In the genomic region with DNA sequence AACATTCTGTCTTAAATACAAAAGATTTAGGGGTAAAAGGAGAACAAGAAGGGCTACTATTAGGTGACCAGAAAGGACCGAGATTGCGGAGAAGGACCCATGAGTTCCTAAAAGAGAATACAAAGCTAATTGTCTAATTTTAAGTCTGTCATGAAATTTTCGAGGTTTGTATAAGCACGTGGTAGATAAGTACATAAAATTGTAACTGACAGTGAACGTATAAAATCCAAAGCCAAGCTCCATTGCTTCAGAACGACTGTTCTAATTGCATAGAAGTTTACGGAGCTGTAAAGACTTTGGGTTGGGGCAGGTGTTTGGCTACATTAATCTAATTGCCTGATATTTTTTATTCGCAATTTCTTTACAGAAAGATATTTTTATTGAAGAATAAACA, we compare ENCODE assay signal across 8 mouse cellular contexts. TPM values are rescaled to one million over a fixed set of nuclear protein-coding genes. Genes with fewer than 3 reads are reported as not detected.
A peak's percentile ranks its signal among the peaks of the same experiment; 100 is the strongest.
DNase-seq lines count a peak whose midpoint lies in the region; ATAC-seq and TF ChIP-seq lines count a peak whose summit lies in the region.

A gene (plus strand): TSS at position 276 of the 394 bp plus-strand sequence.

- H3K4me2 ChIP-seq in kidney, postnatal 0 days (ENCODE audit: low read length): peak within 1 kb of the TSS; percentile 72
- H3K4me2 ChIP-seq in midbrain, embryonic 14.5 days (ENCODE audit: low read length): peak within 1 kb of the TSS; percentile 66

- peak within 1 kb of the TSS; percentile 94 for H3K27ac ChIP-seq in kidney, postnatal 0 days
- peak within 1 kb of the TSS; percentile 98 for H3K27ac ChIP-seq in midbrain, embryonic 14.5 days (replicated peaks; ENCODE audit: low read depth, low read length)

- H3K27me3 ChIP-seq in kidney, postnatal 0 days (ENCODE audit: insufficient read depth, low read length): no peaks in the 10 kb centered on the region
- no peaks in the 10 kb centered on the region for H3K27me3 ChIP-seq in midbrain, embryonic 14.5 days (ENCODE audit: control insufficient read depth, insufficient read depth, low read length)

- ATAC-seq in kidney, postnatal 0 days (replicated peaks; ENCODE audit: low FRiP score, low read depth): no peak
- no peak for ATAC-seq in granulocyte monocyte progenitor cell, adult 5-6 weeks (replicated peaks; ENCODE audit: poor library complexity, severe bottlenecking)
- ATAC-seq in midbrain, embryonic 14.5 days (ENCODE audit: low FRiP score, low TSS enrichment): no peak
- no peak for ATAC-seq in cerebellum, adult (ENCODE audit: insufficient number of reproducible peaks, low FRiP score, low TSS enrichment)

- H3K4me3 ChIP-seq in kidney, postnatal 0 days (replicated peaks; ENCODE audit: low read depth, low read length): peak within 1 kb of the TSS; percentile 97
- peak within 1 kb of the TSS; percentile 94 for H3K4me3 ChIP-seq in midbrain, embryonic 14.5 days (replicated peaks; ENCODE audit: low read depth, low read length)

- peak within 1 kb of the TSS; percentile 100 for H3K9ac ChIP-seq in kidney, postnatal 0 days (ENCODE audit: low read depth, low read length)
- peak within 1 kb of the TSS; percentile 99 for H3K9ac ChIP-seq in midbrain, embryonic 14.5 days (replicated peaks; ENCODE audit: low read length)

- no peaks in the 10 kb centered on the region for H3K36me3 ChIP-seq in kidney, postnatal 0 days (ENCODE audit: insufficient read depth, low read length)
- no peaks in the 10 kb centered on the region for H3K36me3 ChIP-seq in midbrain, embryonic 14.5 days (ENCODE audit: control insufficient read depth, insufficient read depth, low read length)

- no peaks in the 10 kb centered on the region for H3K4me1 ChIP-seq in kidney, postnatal 0 days (replicated peaks; ENCODE audit: insufficient read depth, low read length)
- peaks cover 12% of the 10 kb centered on the region; the same call in 1 of the 2 replicates for H3K4me1 ChIP-seq in midbrain, embryonic 14.5 days (ENCODE audit: control insufficient read depth, insufficient read depth, low read length)

- WGBS in kidney, postnatal 0 days: 10% methylated on average over 8 of the region's 8 CpGs
- WGBS in midbrain, embryonic 14.5 days: 12% methylated on average over 8 of the region's 8 CpGs

- no peak for TF ChIP-seq CTCF in kidney, postnatal 0 days (IDR thresholded peaks at IDR 0.05; ENCODE audit: low read depth)

- peak; percentile 8 for DNase-seq in kidney, postnatal 0 days (ENCODE audit: low spot score)
- no peak for DNase-seq in kidney, postnatal 14 days
- no peak for DNase-seq in adrenal gland, adult 8-10 months
- no peak for DNase-seq in layer of hippocampus, postnatal 14 days (ENCODE audit: low spot score in 2 of 2)
- DNase-seq in midbrain, embryonic 14.5 days: no peak
- no peak for DNase-seq in frontal cortex, postnatal 14 days (ENCODE audit: low spot score in 2 of 2)

- H3K9me3 ChIP-seq in kidney, postnatal 0 days (replicated peaks; ENCODE audit: low read length): no peaks in the 10 kb centered on the region
- H3K9me3 ChIP-seq in midbrain, embryonic 14.5 days (ENCODE audit: control insufficient read depth, low read length): no peaks in the 10 kb centered on the region

RNA-seq across cellular contexts. Expression of the gene that starts here (rescaled TPM):
- polyA plus RNA-seq in kidney, postnatal 0 days (2015; fragmentation: Nextera tagmentation; extraction: Ambion mirVana): 25.0 and 26.5 TPM in 2 replicates
- total RNA-seq in adrenal gland, adult 8-10 months (2022): 10 to 100 TPM; 20.8 to 29.9 (median 25.2) TPM
- total RNA-seq in granulocyte monocyte progenitor cell, adult 5-6 weeks (2014; fragmentation: Nextera tagmentation): 59.6 and 71.8 TPM in 2 replicates
- total RNA-seq in granulocyte monocyte progenitor cell, adult 5-6 weeks (2017): 63.6 TPM in 2 replicates
- 10 to 100 TPM; 26.4 to 27.9 TPM for total RNA-seq in layer of hippocampus, postnatal 14 days (2021)
- 53.1 TPM in 2 replicates for polyA plus RNA-seq in midbrain, embryonic 14.5 days (2014; fragmentation: Nextera tagmentation; extraction: Ambion mirVana)
